Mouse (Mus musculus) testis, adult 2 months (tissue): ENCODE measurements around the gene Taf4. TPM values are rescaled to one million over a fixed set of nuclear protein-coding genes. Genes with fewer than 3 reads are reported as not detected.

Source experiments
- H3K27ac ChIP-seq: fragments of 200-500 bp; 2 replicates; pipeline ENCODE4 v1.5.1; 2012; ENCODE audit warnings: low read depth, low read length; ENCODE audit not compliant: control insufficient read depth, insufficient read depth
- H3K27me3 ChIP-seq: fragments of 200-500 bp; 2 replicates; pipeline ENCODE4 v1.6.1; 2012; ENCODE audit warnings: mild to moderate bottlenecking, low read length, moderate library complexity; ENCODE audit not compliant: control insufficient read depth, insufficient read depth
- H3K36me3 ChIP-seq: fragments of 200-500 bp; 2 replicates; pipeline ENCODE4 v1.6.1; 2012; ENCODE audit warnings: mild to moderate bottlenecking, low read length; ENCODE audit not compliant: control insufficient read depth, insufficient read depth
- H3K4me1 ChIP-seq: fragments of 200-500 bp; 2 replicates; pipeline ENCODE4 v1.6.1; 2012; ENCODE audit warnings: low read length; ENCODE audit not compliant: control insufficient read depth, insufficient read depth
- H3K4me3 ChIP-seq: fragments of 200-500 bp; 2 replicates; pipeline ENCODE4 v1.5.1; 2012; ENCODE audit warnings: low read depth, mild to moderate bottlenecking, low read length, moderate library complexity, mixed read lengths; ENCODE audit not compliant: control insufficient read depth
- CTCF ChIP-seq: fragments of 200-500 bp; IDR thresholded peaks from 2 replicates; pipeline ENCODE4 v1.5.1; 2012; ENCODE audit warnings: low read depth, mild to moderate bottlenecking, inconsistent platforms, low read length, moderate library complexity; ENCODE audit not compliant: control insufficient read depth, insufficient read depth, insufficient replicate concordance
- POLR2A ChIP-seq: fragments of 200-500 bp; IDR thresholded peaks from 2 replicates; pipeline ENCODE4 v1.6.1; 2012; ENCODE audit warnings: low read depth, mild to moderate bottlenecking, inconsistent platforms, low read length, moderate library complexity; ENCODE audit not compliant: control insufficient read depth
- polyA plus RNA-seq: library from polyadenylated mRNA; depleted of rRNA; stranded (reverse); fragments of >200 nt; gene quantifications from 2 replicates; pipeline ENCODE4 v1.2.3, GENCODE M21; 2012

Gene Taf4
- polyA plus RNA-seq, 1 experiment: 4.2 TPM

DNA sequence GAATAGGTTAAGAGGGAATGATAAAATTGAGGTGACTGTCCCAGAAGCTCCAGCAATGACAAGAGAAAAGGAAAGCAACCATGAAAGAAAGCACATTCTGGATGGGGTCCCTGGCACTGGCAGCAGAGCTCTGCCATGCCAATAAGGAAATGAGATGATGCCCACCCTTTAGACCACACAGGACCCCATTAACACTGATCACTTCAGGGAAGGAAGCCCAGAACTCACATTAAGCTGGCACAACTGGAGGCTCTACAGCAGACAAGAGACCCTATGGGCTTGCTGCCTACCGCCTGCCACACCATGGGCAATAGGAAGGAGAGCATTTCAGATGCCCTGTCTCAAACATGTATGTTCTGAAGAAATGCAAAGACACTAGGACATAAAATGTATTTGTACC is 34.8 kb downstream of the Taf4 start:
- Histone ChIP-seq H3K36me3 (no peaks in the 10 kb centered on the region), H3K4me1 (no peaks in the 10 kb centered on the region)
- no peak for TF ChIP-seq POLR2A
- TF ChIP-seq CTCF: no peak

DNA sequence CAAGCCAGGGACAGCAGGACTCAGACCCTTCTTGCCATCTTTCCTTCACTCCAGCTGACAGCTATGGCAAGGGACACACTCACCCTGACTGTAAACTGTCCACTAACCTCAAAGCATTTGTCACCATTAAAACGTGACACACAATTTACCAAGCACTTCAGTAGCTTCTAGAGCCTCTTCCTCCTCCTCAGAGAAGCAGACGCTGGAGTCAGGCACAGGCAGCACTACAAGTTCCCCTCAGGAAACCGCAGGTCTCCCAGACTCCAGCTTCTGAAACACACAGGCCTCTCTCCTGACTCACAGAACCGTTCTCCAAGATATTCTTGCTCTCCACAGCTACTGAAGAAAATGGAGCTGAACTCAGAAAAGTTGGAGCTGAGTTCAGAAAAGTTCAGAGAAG is 39.4 kb downstream of the Taf4 start:
- H3K4me1 ChIP-seq: no peaks in the 10 kb centered on the region
- no peak overlapping the region for H3K4me3 ChIP-seq
- TF ChIP-seq POLR2A (no peak), CTCF (no peak)
- no peak overlapping the region for H3K27ac ChIP-seq
- H3K36me3 ChIP-seq: peaks cover 1% of the 10 kb centered on the region; the same call in 1 of the 2 replicates
- no peaks in the 10 kb centered on the region for H3K27me3 ChIP-seq

More for the DNA sequence above, 34.8 kb downstream of the Taf4 start:
- no peaks in the 10 kb centered on the region for H3K27me3 ChIP-seq
- no peak overlapping the region for H3K27ac ChIP-seq
- H3K4me3 ChIP-seq: no peak overlapping the region

DNA sequence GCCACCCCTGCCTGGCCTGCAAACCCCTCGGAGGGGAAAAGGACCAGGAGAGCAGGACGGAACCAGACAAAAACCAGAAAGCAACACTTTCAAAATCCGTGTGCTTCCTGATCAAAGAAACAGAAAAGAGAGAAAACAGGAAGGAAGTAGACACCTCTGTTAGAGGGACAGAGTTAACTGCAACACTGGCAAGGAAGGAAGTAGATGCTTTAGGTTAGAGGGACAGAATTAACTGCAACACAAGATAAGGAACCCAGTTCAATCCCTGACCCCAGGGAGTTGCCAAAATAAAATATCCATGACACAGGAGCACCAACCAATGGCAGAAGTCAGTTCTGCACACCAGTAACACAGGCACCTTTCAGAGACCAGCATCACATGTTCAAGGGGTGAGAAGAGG is 42.3 kb downstream of the Taf4 start:
- no peaks in the 10 kb centered on the region for H3K27me3 ChIP-seq
- no peak overlapping the region for H3K27ac ChIP-seq
- H3K36me3 ChIP-seq: peaks cover 1% of the 10 kb centered on the region; the same call in 1 of the 2 replicates
- H3K4me3 ChIP-seq: no peak overlapping the region
- H3K4me1 ChIP-seq: no peaks in the 10 kb centered on the region
- TF ChIP-seq POLR2A (no peak), CTCF (no peak)

DNA sequence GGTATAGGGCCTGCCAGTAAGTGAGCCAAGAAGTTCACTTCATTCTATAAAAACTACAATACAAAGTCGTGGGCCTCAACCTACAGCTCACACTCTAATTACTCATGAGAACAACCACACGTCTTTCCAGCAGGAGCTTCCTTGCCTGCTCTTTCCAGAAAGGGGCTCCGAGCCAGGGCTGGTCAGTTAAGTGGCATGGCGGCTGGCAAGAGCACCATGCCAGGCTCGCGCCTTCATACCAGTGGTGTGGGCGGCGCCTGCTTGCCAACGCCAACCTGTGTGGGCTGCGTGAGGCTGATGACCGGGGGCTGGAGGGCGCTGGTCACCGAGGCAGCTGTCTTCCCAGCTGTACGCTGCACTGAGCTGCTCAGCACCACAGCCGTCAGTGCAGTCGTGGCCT is 44.7 kb downstream of the Taf4 start:
- no peaks in the 10 kb centered on the region for H3K4me1 ChIP-seq
- peaks cover 1% of the 10 kb centered on the region; the same call in 1 of the 2 replicates for H3K36me3 ChIP-seq
- no peaks in the 10 kb centered on the region for H3K27me3 ChIP-seq
- H3K4me3 ChIP-seq: no peak overlapping the region
- no peak overlapping the region for H3K27ac ChIP-seq
- TF ChIP-seq POLR2A (no peak), CTCF (no peak)

DNA sequence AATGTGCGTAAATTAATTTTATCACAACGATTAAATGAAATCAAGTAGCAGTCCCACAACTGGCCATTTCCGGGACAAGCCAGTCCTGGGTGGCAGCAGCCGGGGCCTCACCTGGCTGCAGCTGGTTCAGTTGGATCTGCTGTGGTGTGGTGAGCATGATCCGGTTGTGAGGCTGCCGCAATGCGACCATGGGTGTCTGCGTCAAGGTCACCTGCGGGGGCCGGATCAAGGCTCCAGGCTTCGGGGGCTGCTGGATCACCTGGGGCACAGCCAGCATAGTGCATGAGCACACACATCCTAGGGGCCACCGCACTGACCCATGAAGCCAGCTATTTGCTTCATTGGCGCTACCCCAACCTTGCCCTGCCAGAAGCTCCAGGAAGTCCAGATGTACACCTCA is 47.3 kb downstream of the Taf4 start:
- H3K4me3 ChIP-seq: no peak overlapping the region
- H3K36me3 ChIP-seq: peaks cover 1% of the 10 kb centered on the region; the same call in 1 of the 2 replicates
- no peaks in the 10 kb centered on the region for H3K4me1 ChIP-seq
- H3K27me3 ChIP-seq: no peaks in the 10 kb centered on the region
- H3K27ac ChIP-seq: no peak overlapping the region
- TF ChIP-seq CTCF (no peak), POLR2A (no peak)

DNA sequence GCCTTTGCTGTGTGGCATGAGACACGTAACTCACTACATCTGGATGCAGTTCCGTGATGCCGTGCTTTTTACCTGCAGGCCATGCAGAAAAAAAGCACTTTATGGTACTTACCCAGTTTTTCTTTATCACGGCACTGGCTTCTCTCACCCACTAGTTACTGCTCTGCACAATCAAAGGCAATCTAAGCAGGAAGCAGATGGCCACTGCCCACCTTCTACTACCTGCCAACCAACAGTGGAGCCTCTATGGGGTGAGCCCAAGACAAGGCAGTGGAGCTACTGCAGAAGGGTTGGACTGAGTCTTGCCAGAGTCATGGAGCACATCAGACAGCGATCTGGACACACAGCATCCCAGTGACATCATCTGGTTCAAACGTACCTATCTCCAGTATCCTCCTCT is 52.4 kb downstream of the Taf4 start:
- H3K4me3 ChIP-seq: no peak overlapping the region
- peaks cover 3% of the 10 kb centered on the region for H3K36me3 ChIP-seq
- H3K27ac ChIP-seq: no peak overlapping the region
- no peaks in the 10 kb centered on the region for H3K27me3 ChIP-seq
- TF ChIP-seq POLR2A: no peak
- no peak for TF ChIP-seq CTCF
- H3K4me1 ChIP-seq: no peaks in the 10 kb centered on the region

DNA sequence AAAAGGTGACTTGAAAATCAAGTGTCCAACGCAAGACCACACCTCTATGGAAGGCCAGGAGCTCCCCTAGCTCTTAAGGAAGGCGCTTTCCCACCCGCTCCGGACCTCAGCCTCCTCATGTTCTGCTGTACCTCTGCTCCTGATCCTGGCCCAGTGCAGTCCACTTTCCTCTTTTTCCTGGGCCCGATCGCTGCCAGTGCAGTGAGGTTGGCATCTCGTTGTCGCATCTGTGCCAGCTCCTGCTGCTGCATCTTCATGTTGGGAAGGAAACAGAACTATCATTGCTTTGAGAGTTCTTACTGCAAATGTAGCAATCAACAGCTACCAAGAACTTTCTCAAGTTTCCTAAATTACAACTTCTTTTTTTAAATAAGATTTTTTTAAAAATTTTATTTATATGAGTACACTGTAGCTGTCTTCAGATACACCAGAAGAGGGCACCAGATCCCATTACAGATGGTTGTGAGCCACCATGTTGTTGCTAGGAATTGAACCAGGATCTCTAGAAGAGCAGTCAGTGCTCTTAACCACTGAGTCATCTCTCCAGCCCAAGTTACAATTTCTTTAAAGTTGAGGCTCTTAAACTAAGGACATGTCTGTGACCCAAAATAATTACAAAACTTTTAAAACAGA is 55.3 kb downstream of the Taf4 start:
- H3K4me1 ChIP-seq: no peaks in the 10 kb centered on the region
- no peaks in the 10 kb centered on the region for H3K27me3 ChIP-seq
- no peak overlapping the region for H3K27ac ChIP-seq
- no peak overlapping the region for H3K4me3 ChIP-seq
- TF ChIP-seq CTCF (no peak), POLR2A (no peak)
- peaks cover 3% of the 10 kb centered on the region for H3K36me3 ChIP-seq

DNA sequence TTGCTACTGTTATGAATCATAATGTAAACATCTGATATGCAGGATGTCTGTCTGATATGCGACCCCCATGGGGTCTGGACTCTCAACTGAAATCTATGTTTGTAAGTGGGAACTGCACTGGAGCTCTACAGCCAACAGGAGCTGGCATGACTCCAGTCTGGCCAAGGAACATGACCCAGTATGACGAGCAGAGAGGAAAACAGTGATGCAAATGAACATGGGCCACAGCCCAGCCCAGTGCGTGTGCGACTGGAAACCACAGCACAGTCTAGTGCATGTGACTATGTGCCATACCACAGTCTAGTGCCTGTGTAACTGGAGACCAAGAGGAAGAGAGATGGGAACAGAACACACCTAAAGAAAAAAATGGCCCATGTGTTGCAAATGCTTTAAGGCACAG is 56.4 kb downstream of the Taf4 start:
- H3K27ac ChIP-seq: no peak overlapping the region
- no peaks in the 10 kb centered on the region for H3K27me3 ChIP-seq
- no peak for TF ChIP-seq CTCF
- no peak for TF ChIP-seq POLR2A
- H3K4me1 ChIP-seq: no peaks in the 10 kb centered on the region
- H3K36me3 ChIP-seq: peaks cover 3% of the 10 kb centered on the region
- H3K4me3 ChIP-seq: no peak overlapping the region
